Mouse (Mus musculus) spleen, adult 2 months (tissue): ENCODE results near the gene Kif21a. TPM values are rescaled to one million over a fixed set of nuclear protein-coding genes. Genes with fewer than 3 reads are reported as not detected.

Experiments used
- DNase-seq, 2 experiments: peaks; one replicate each; pipeline versions ENCODE4 v3.0.0 to v3.0.0-alpha.2; 2012 to 2021; ENCODE audit warnings: low spot score in 2 of 2, low read depth in 1 of 2
- H3K27ac ChIP-seq: fragments of 200-500 bp; 2 replicates; pipeline ENCODE4 v1.5.1; 2012; ENCODE audit warnings: low read length, inconsistent platforms; ENCODE audit not compliant: insufficient read depth
- H3K27me3 ChIP-seq: fragments of 200-500 bp; 2 replicates; pipeline ENCODE4 v1.6.1; 2012; ENCODE audit warnings: mild to moderate bottlenecking, moderate library complexity, low read length, inconsistent platforms; ENCODE audit not compliant: control insufficient read depth, insufficient read depth
- H3K36me3 ChIP-seq: fragments of 200-500 bp; 2 replicates; pipeline ENCODE4 v1.6.1; 2012; ENCODE audit warnings: mild to moderate bottlenecking, low read length, inconsistent platforms; ENCODE audit not compliant: control insufficient read depth, insufficient read depth
- H3K4me1 ChIP-seq: fragments of 200-500 bp; 2 replicates; pipeline ENCODE4 v1.6.1; 2011; ENCODE audit warnings: inconsistent platforms; ENCODE audit not compliant: control insufficient read depth, insufficient read depth, insufficient read length
- H3K4me3 ChIP-seq: fragments of 200-500 bp; 2 replicates; pipeline ENCODE4 v1.5.1; 2011; ENCODE audit warnings: mild to moderate bottlenecking, inconsistent platforms; ENCODE audit not compliant: insufficient read depth, insufficient read length; ENCODE audit errors: extremely low read depth
- CTCF ChIP-seq: fragments of 200-500 bp; IDR thresholded peaks from 2 replicates; pipeline ENCODE4 v1.5.1; 2011; ENCODE audit warnings: mild to moderate bottlenecking, inconsistent platforms; ENCODE audit not compliant: insufficient read depth, insufficient read length, insufficient replicate concordance; ENCODE audit errors: extremely low read depth
- POLR2A ChIP-seq: fragments of 200-500 bp; IDR thresholded peaks from 2 replicates; pipeline ENCODE4 v1.6.1; 2011; ENCODE audit warnings: low read depth, low read length, inconsistent platforms
- WGBS: fragments of 180-500 bp; shearing (Covaris S2); methylation state at CpG from one replicate; pipeline ENCODE4 v1.1.7; 2018; 5-methylcytosine and 5-hydroxymethylcytosine counted together
- polyA plus RNA-seq: library from polyadenylated mRNA; depleted of rRNA; stranded (reverse); fragments of >200 nt; gene quantifications from 2 replicates; pipeline ENCODE4 v1.2.3, GENCODE M21; 2012; rRNA removed

The Kif21a gene
- 0.39 and 0.50 TPM in 2 replicates for polyA plus RNA-seq

DNA sequence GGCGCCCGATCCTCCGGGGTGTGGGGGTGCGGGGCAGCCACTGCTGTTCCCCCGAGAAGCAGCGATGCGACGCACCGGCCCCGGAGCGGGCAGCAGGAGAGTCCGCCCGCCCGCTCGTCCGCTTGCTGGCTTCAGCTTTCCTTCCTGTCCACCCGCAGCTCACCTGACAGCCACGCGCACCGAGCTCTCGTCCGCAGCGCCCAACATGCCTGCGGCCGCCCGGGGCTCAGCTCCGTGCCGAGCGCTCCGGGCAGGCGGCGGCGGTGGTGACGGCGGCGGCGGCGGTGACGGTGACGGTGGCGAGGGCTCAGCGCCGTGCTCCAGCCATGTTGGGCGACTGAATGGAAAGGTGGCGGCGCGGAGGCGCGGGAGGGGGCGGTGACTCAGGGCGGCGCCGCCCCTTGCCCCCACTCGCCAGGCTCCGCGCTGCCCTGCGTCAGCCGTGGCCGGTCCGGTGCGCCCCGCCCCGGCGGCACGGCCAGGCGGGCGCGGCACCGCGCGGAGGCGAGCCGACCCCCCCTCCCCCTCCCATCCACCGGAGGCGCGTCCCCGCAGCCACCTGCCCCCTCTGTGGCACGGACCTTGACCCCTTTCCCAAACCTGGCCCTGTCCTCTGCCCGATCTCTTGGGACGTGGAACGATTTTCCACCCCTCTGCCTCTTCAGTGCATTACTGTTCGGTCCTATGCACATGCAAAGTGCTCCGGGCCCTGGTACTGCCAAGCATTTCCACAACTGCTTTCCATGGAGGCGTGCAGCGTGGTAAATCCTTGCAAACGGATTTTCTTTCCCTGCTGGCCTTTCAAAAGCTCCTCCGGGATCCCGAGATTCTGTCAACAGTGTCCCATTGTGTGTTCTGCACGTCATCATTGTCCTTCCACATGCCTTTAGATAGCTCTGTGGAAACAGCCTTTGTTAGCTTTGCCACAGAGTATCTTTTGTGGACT lies at the start of gene Kif21a:
TSS of gene Kif21a (minus strand) at position 453 of the 946 bp plus-strand sequence.
- no peak for TF ChIP-seq CTCF
- TF ChIP-seq POLR2A: no peak
- no peak within 1 kb of the TSS for H3K27ac ChIP-seq

GRCm38 (mm10) chr15:91096606-91097005 lies 46.9 kb upstream of the Kif21a start:
- no peak for DNase-seq
- H3K4me1 ChIP-seq: no peaks in the 10 kb centered on the region
- no peaks in the 10 kb centered on the region for H3K27me3 ChIP-seq
- no peak overlapping the region for H3K4me3 ChIP-seq
- 85% methylated on average over 6 of the region's 6 CpGs for WGBS
- no peak overlapping the region for H3K27ac ChIP-seq
- TF ChIP-seq CTCF (no peak), POLR2A (no peak)
- H3K36me3 ChIP-seq: no peaks in the 10 kb centered on the region

More for the DNA sequence above, at the start of gene Kif21a:
- Histone ChIP-seq H3K4me3 (peak within 1 kb of the TSS; percentile 24), H3K27me3 (peaks cover 2% of the 10 kb centered on the region), H3K36me3 (no peaks in the 10 kb centered on the region), H3K4me1 (no peaks in the 10 kb centered on the region)
- no peak for DNase-seq
- WGBS: 6% methylated on average over 78 of the region's 89 CpGs

GRCm38 (mm10) chr15:91089427-91089826 lies 39.7 kb upstream of the Kif21a start:
- Histone ChIP-seq H3K27ac (no peak overlapping the region), H3K27me3 (no peaks in the 10 kb centered on the region), H3K4me1 (no peaks in the 10 kb centered on the region), H3K36me3 (no peaks in the 10 kb centered on the region), H3K4me3 (no peak overlapping the region)
- WGBS: 89% methylated on average over 7 of the region's 7 CpGs
- no peak for TF ChIP-seq POLR2A
- no peak for TF ChIP-seq CTCF
- no peak for DNase-seq

DNA sequence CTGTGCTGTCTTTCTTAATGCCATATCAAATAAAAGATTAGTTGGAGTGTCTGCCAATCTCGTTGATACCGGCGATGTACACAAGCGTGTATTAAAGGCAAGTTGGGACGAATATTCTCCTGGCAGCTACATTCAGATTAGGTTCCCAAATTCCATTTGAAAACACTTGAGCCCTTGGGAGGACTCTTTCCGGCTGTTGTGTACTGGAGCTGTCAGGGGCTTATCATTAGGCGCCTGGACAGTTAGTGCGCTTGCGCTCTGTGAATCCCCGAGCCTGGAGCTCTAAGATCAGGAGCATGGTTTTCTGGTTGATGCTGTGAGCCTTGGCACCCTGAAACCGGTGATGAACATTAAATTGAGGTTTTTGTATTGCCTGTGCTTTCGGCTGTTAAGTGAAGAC lies 38.3 kb upstream of the Kif21a start:
- WGBS: 92% methylated on average over 12 of the region's 12 CpGs
- Histone ChIP-seq H3K27me3 (no peaks in the 10 kb centered on the region), H3K36me3 (no peaks in the 10 kb centered on the region), H3K4me1 (no peaks in the 10 kb centered on the region), H3K27ac (no peak overlapping the region), H3K4me3 (no peak overlapping the region)
- no peak for TF ChIP-seq POLR2A
- TF ChIP-seq CTCF: no peak
- no peak for DNase-seq

DNA sequence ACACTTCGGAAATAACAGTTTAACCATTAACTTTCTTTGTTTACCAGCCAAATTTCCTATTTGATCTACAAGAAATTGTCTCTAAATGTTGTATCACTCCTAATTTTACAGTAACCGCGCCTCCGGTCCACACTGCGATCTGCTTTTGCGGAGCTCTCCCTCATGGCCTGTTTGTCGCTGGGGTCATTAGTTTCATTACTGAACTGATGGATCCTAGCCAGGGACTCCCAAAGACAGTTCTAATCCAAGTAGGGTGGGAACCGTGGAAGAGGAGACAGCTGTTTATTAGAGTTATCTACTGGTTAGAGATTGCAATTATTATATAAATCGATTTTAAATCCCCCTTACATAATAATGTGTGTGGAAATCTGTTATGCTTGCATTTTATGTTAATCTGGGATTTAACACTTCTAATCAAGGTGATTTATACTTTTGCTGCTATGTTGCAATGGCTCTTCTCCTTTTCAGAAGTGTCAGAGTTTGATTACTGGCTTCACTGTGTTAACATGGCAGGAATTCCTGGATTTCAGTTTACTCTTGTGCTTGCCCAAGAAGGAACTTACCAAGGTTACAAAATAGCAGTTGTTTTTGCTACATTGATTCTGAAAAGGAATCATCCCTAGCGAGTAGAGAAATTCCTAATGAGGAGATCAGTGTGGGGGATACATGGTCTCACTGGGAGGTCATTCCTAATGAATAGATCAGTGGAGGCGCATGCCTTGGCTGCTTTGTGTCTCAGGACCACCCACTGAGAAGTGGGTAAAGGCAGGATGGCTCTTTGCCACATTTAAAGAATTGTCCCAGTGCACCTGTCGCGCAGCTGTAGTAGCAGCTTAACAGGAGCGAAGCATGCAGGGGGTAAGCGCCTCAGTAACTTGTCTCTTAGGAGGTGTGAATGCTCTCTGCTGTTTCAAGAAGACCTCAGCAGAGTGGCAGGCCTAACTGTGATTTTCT lies 28.0 kb upstream of the Kif21a start:
- Histone ChIP-seq H3K4me1 (no peaks in the 10 kb centered on the region), H3K27ac (no peak overlapping the region), H3K4me3 (no peak overlapping the region), H3K36me3 (no peaks in the 10 kb centered on the region), H3K27me3 (no peaks in the 10 kb centered on the region)
- no peak for DNase-seq
- WGBS: 70% methylated on average over 15 of the region's 15 CpGs
- TF ChIP-seq CTCF (no peak), POLR2A (no peak)

DNA sequence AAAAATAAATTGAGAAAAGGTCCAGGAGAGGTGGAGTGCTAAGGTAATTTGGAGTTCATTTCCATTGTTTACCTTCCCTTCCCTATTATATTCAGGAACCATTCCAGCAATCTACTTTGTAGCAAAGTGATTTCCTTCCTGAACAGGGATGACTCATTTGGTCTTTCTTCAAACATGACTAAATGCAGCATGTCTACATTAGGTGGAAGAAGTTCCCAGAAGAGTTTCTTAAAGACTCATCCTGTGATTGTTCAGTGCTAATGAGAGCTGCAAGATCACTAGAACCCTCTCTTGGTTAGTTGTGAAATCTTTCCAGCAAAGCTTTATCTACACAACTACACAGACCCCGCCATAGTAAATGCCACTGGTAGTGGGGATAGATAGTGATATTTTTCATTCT lies 22.7 kb upstream of the Kif21a start:
- no peaks in the 10 kb centered on the region for H3K36me3 ChIP-seq

More for the DNA sequence above, 22.7 kb upstream of the Kif21a start:
- Histone ChIP-seq H3K4me1 (no peaks in the 10 kb centered on the region), H3K27ac (no peak overlapping the region), H3K4me3 (no peak overlapping the region), H3K27me3 (no peaks in the 10 kb centered on the region)
- no peak for DNase-seq
- TF ChIP-seq CTCF (no peak), POLR2A (no peak)
- WGBS: 79% methylated on average over 1 of the region's 1 CpGs
